Mouse (Mus musculus): ENCODE results near the gene Tulp2.

Gene Tulp2

DNA sequence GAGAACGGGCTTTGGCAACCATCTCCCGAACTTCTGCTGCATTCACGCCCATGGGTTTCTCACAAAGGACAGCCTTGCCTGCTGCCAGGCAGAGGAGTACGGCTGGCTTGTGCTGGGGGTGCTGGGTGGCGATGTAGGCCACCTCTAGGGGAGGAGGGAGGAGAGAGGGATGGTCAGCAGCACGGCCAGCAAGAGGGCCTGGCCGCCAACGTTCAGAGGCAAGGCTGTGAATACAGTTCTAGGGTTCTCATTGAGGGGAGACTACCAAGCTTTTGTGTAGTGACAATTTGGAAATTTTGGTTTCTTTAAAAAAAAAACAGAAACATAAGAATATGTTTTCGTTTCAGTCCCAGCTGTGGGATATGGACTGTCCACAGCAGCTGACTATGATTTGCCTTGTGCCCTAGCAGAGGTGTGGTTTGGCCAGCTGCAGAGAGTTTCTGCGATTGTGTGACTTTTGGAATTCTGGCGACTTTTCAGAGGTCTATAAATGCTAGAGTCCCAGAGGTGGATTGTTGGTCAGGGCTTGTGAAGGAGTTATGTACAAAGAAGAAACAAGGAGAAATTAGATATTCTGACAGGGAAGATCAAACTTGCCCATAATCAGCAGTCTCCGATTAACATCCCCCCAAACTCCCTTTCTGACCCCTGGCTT lies 5.2 kb downstream of the Tulp2 start, which contains the start of gene Gm45808:
Gene Gm45808 (minus strand): TSS at position 51 of the 655 bp plus-strand sequence.
- in situ Hi-C loops (cut with MboI, MseI): no loop called here

DNA sequence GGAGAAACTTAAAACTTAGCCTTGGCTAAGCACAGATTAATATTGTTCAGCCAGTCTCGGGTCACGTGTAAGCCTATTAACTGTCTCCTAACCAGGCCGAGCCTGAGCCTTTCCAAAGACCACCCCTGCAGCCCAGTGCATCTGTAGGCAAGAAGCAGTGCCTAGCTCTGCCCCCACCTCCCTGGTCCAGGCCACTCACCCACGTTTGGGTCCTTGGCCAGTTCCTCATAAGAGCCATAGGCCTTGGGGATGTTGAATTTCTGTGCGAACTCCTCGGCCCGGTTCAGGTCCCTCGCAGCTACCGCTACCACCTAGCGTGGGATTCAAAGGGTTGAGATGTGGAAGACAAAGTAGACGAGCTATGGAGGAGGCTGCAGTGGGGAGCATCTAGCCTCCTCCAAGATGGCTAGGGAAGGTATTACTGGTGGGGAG lies 6.2 kb downstream of the Tulp2 start:
- in situ Hi-C loops (cut with MboI, MseI): no loop called here

DNA sequence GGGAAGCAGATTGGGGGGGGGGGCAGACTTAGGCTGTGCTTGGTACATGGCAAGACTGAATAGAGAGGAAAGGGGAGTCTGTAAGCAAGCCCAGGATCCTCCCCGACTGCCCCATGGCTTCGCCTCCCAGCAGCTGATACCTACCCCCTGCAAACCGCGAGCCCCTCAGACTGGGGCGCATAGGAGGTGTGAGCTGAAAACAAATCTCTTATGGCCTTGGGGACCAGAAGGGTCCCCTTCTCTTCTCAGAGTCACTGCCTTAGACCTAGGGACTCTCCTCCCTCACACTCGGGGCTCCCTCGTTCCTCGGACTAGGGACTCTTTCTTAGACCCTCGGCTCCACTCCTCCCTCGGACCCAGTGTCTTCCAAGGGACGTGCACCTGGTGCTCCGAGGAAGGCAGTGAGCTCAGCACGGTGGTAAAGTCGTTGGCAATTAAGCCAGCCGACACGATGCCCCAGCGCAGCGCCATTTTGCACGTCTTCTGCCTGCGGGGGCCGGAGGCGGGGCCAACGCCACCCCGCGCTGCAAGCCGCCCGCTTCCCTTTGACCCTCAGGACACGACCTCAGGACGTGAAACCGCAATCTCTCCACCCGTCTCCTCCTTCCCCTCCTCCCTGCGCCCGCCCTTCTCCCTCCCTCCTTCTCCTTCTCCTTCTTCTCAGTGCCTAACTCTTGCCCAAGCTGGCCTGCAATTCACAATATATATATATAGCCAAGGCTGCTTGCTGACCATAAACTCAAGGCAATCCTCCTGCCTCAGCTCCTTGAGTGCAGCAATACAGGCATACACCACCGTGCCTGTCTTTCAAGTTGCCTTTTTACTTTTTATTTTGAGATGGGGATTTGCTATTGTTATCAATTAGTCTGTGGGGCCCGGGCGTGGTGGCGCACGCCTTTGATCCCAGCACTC lies 6.9 kb downstream of the Tulp2 start, which contains the start of gene Dhdh:
Gene Dhdh (minus strand): TSS at position 513 of the 912 bp plus-strand sequence.
- in situ Hi-C loops (cut with MboI, MseI): no loop called here

DNA sequence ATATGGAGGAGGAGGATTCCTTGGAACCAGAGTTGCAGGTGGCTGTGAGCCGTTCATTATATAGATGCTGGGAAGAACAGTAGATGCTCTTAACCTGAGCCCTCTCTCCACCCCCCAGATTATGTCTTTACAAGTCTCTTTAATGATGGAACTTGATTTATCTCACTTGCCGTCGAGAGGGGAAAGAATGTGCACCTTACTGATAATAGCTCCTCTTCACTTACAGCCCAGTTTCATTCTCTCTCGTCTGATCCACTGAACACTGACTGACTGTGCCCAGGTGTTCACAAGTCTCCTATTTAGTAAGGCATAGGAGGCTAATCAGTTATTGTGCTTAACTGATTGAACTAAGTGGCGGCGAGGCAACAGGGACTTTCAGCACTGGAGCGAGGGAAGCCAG lies 7.9 kb downstream of the Tulp2 start:
- in situ Hi-C loops (cut with MboI, MseI): no loop called here

DNA sequence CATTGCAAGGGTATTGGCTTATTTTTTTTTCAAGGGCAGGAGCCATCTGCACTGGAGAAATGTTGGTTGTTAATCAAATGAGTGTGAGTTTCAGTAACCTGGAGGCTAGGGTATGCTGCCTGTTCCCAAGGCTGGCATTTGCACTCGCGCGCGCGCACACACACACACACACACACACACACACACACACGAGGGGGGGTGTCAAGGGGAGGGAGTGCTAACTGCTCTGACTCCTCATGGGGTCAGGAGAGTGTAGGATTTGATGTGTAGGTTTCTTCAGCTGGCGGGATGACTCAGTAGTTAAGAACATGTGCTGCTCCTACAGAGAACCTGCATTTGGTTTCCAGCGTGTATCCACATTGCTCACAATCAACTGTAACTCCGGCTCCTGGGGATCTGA lies 9.1 kb downstream of the Tulp2 start:
- in situ Hi-C loops (cut with MboI, MseI): no loop called here

DNA sequence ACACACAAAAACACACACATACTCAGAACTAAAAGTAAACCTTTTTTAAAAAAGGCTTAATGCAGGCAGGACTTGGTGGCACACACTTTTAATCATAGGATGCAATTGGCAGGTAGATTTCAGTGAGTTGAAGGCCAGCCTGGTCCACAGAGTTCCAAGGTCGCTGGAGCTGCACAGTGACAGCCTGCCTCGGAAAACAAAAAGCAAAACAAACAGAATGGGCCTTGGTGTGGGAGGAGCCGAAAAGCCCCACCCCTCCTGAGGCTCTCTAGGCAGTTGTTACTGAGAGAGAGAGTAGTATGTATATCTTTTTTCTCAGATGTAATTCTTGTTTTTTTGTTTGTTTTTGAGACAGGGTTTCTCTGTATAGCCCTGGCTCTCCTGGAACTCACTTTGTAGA lies 9.6 kb downstream of the Tulp2 start:
- in situ Hi-C loops (cut with MboI, MseI): no loop called here

DNA sequence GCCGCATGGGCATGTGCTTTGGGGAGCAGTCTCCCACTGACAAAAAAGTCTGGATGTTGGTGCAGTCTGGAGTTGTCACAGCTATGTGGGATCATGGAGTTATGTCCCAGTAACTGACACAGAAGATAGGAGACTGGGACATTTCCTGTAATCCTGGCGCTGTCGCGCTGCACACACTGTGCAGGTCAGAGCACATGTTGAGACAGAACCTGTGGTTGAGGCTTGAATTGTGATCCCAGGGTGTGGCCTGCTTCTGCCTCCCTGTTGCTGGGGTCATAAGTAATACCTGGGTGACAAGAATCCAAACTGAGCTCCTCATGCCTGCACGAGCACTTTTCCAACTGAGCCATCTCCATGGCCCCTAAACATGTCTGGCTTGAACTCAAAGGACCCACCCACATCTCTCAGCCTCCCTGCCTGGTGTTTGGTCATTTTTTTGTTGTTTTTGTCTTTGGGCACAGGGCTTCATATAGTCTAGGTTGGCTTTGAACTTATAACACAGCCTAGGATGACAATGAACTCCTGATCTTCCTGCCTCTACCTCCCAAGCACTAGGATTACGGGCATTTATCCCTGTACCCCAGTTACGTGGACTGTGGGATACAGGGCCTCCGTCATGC lies 10.7 kb downstream of the Tulp2 start:
- in situ Hi-C loops (cut with MboI, MseI): no loop called here

DNA sequence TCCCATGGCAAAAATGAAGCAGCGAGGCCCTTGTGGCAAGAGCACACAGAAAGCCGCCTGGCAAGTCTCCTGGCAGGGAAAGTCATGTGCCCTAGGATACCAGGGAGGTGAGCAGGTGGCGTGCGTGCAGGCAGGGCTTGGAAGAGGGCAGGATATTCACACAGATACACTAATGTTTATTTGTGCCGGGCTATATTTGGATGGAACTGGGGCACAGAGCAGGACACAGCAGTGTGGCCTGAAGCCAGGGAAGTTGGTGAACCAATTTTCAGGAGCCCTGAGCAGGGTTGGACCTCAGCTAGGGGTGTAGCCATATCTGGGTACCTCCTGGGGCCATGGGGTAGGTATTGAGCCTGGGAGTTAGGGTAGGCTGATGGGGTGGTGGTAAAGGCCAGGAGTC lies 11.3 kb downstream of the Tulp2 start:
- in situ Hi-C loops (cut with MboI, MseI): no loop called here

DNA sequence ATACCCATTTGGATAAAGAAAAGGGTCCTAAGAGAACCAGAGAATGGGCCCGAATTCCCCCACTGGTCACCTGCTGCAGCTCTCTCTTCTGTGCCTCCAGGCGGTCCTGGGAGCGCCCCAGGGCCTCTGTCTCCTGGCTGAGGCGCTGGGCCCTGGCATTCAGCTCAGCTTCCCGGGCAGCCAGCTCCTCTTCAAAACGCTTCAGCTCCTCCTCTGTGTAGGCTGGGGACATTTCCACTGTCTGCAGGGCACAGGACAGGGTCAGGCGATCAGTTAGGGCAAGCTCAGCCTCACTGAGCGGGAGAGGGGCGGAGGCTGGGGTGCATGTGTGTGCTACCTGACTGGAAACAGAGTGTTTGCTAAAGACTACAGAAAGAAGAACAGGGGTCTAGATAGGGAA lies 12.9 kb downstream of the Tulp2 start:
- in situ Hi-C loops (cut with MboI, MseI): no loop called here

DNA sequence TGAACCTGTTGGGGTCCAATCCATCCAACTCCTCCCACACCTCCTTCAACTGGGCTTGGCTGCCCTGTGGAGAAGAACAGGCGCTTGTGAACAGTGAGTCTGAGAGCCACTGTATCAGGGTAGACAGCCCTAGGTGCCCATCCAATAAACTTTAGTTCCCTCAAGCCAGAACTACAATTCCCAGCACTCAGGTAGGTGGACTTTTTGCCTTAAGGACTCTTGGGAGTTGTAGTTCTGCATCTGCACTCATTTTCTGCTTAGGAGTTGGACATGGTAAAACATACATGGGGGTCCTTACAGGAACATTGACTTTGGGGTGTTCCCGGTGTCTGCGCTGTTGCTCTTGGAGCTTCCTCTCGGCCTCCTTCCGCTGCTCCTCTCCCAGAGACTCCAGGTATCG lies 16.8 kb downstream of the Tulp2 start:
- in situ Hi-C loops (cut with MboI, MseI): no loop called here

DNA sequence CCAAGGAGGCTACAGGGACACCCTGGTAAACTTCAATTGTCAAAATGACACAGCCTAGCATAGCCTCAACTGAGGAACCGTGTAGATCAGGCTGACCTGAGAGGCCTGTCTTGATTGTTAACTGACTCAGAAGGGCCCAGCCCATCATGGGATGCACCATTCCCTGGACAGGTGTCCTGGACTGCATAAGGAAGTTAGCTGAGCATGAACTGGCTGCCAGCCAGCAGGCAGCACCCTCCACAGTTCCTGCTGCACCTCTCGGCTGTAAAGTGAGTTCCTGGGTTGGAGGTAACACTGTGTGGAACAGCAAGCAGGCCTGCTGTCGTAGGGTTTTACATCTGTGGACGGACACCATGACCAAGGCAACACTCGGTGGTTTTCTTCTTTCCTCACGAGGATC lies 25.9 kb downstream of the Tulp2 start:
- in situ Hi-C loops (cut with MboI, MseI): loop anchor here (10.0 kb wide), 1 partner anchor 1327 kb away; no protein-coding TSS in a partner anchor

DNA sequence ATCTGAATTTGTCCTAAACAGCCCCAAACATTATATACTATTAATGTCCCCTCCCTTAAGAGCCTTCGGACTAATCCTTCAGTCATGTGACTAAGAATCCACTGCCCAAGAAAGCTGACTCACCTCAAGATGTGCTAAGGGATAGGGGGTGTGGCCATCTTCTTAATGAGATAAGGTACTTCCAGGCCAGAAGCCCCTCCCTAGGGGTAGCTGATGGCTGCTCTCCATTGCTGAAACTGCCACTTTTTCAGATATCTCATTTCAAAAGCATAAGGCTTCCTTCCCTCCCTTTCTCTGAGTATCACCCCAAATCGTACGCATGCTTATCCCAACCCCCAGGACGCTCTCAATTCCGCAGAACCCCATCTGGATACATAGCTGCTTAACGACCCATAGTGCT lies 26.9 kb downstream of the Tulp2 start:
- in situ Hi-C loops (cut with MboI, MseI): loop anchor here (10.0 kb wide), 1 partner anchor 1326 kb away; no protein-coding TSS in a partner anchor

DNA sequence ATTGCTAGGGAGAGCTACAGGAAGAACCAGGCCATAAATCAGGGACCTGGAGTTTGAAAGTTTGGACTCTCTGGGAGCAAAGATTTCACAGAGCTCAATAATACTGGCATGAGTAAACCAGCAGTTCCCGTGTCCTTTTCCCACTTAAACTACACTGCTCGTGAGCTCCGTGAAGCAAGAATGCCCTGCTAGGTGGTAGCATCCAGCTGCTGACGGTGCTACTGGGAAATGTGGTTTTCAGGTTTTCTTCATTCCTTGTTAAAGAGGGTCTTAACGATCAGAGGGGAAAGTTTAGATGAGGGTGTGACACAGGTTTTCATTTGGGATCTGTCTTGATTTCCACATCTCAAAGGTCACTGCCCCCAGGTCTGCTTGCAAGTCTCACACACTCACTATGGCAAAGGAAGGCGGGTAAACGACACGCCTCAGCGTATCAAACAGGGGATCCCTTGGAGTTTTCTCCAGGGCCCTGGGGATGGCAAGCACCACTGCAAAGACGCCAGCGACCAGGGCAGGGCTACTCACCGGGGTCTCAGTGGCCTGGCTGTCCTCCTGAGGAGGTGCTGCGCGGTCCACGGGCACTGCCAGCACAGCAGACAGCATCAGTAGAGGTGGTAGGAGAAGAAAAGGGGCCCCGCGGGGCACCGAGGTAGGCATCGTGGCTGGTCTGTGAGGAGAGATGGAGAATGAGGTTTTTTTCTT lies 27.7 kb downstream of the Tulp2 start:
- in situ Hi-C loops (cut with MboI, MseI): loop anchor here (10.0 kb wide), 1 partner anchor 1325 kb away; no protein-coding TSS in a partner anchor

DNA sequence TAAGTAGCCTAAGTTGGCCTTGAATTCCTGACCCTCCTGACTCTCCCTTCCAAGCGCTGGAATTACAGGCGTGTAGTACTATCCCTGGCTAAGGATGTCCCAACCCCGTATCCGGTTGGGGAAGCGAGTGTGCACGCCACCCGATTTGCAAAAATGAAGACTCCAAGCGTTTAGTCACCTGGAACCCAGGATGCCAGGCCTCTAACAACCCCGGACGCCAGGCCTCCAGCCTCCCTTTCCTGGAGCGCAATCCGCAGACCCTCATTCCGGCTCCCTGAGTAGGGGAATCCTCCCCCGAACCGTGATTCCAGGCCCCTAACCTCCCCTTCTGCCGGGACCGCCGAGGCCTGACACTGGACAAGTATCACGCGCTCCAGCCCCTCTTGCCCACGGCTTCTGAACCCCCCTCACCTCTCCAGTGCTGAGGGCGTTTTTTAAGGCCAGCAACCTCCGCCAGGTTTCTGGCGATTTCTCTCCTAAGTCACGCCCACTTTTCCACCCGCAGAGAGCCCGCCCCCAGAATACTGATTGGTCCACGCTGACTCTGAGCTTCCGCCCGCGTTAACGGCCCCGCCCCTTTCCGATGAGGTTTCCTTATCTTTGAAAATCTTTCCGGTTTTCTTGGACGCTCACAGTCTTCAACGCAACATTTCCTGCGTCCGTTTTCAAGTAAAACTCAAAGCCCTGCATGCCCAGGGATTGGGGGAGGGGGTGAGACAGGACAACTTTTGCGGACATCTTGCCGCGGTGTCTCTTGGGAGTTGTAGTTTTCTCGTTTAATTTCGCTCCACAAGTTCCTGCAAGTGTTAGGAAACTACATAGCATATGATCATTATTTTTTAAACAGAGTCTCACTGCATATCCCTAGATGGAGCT lies 28.5 kb downstream of the Tulp2 start, which contains the start of gene Nucb1:
Gene Nucb1 (minus strand): TSS at position 495 of the 876 bp plus-strand sequence.
- in situ Hi-C loops (cut with MboI, MseI): loop anchor here (10.0 kb wide), 2 partner anchors 1255 to 1325 kb away; partner anchors contain the start of gene Acp4

DNA sequence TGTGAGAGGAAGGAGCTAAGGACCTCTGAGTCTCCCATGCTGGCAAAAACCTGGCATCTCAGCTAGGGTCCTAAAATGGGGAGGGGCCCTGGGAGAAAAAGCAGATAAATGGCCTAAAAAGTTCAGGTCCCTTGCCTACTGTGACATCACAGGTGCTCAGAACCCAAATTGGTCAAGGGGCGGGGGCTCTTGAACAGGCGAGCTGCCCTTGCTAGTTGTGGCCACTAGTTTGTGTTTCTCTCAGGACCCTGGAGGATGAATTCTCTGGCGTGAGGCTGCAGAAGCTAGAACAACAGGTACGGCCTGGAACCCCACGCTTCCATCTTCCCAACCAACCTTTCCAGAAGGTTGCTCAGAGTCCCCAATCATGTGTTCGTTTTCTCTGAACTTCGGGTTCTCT lies 32.7 kb downstream of the Tulp2 start:
- in situ Hi-C loops (cut with MboI, MseI): loop anchor here (10.0 kb wide), 1 partner anchor 1260 kb away; the partner anchor contains the start of gene Acp4

DNA sequence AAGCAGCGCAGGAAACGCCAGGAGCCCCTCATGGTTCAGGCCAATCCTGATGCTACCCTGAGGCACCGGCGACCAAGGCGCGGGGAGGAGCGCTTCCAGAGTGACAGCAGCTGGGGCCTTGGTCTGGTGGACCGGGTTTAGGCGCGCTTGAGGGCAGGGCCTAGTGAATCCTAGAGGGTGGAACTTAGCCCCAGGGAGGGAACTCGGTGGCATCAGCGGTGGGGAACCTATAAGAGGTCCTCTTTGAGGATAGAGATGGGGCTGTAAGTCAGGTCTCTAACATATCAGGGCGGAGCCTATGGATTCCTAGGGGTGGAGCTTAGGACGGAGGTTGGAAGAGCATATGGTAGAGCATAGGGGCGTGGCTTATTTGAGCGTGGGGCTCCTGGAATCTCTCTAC lies 33.8 kb downstream of the Tulp2 start:
- in situ Hi-C loops (cut with MboI, MseI): loop anchor here (5.0 to 10.0 kb wide), 2 partner anchors 38 to 1261 kb away; partner anchors contain the start of gene Acp4

DNA sequence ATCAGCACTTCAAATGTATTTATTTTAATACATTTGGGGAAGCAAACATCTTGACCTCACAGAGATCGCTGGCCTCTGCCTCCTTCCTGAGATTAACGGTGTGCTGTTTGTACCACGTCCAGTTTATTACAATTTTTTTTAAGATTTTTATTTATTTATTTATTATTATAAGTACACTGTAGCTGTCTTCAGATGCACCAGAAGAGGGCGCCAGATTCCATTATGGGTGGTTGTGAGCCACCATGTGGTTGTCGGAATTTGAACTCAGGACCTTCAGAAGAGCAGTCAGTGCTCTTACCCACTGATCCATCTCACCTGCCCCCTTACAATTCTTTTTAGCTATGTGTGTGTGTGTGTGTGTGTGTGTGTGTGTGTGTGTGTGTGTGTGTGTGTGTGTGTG lies 35.2 kb downstream of the Tulp2 start:
- in situ Hi-C loops (cut with MboI, MseI): loop anchor here (5.0 to 10.0 kb wide), 2 partner anchors 40 to 1262 kb away; partner anchors contain the start of gene Acp4

DNA sequence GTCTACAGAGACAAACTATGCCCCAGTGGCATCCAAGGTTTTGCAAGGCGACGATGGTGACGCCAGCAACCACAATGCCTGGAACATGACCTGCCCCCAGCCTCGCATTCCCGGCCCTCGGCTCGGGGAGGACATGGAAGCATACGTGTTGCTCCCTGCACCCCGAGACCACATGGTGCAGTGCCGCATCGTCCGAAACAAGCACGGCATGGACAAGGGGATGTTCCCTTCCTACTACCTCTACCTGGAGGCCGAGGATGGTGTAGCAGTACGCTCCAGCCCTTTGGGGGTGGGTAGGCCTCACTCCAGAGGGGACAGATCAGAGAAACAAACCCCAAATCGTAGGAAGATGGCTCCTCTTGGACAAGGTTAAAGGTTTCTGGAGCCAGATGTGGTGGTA lies 36.9 kb downstream of the Tulp2 start:
- in situ Hi-C loops (cut with MboI, MseI): loop anchor here (5.0 to 10.0 kb wide), 2 partner anchors 41 to 1264 kb away; partner anchors contain the start of gene Acp4

DNA sequence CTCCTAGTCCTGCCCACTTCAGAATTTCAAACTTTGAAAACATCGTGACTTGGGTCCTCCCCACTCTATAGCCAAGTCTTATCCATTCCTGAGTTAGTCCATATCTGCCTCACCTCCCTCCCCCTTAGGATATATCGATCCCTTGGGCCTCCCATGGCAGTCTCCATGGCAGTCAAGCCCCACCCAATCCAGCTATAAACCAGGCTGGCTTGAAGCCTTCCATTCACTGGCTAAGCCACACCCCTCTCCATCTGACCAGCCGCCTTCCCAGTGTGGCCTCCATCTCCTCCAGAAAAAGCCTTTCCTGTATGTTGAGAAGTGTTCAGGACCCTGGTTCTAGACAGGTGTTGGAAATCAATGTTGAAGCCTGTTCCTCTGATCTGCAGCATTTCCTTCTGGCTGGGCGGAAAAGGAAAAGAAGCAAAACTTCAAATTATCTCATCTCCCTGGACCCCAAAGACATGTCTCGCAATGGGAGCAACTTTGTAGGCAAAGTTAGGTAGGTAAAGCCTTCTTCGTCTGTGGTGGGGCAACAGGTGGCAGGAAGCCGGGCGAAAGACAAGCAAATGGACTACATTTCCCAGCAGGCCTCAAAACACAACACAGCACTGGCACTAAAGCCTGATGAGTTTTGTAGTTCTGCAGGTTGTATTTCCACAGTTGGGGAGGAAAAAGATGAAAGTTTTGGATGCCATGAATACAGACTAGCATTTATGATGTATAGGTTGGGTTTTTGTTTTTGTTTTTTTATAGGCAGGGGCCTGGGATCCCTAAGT lies 37.9 kb downstream of the Tulp2 start:
- in situ Hi-C loops (cut with MboI, MseI): loop anchor here (5.0 to 10.0 kb wide), 2 partner anchors 42 to 1265 kb away; partner anchors contain the start of gene Acp4
